Mouse (Mus musculus) heart, postnatal 36 days (tissue): ENCODE results near the gene Nrxn1. TPM values are rescaled to one million over a fixed set of nuclear protein-coding genes. Genes with fewer than 3 reads are reported as not detected.
"Not testable (repeated sequence)": the region's sequence is repeated elsewhere in the genome, so short reads cannot be mapped to it uniquely, and the experiment has no call there.

Experiments used
- DNase-seq, 2 experiments: peaks; one replicate each; pipeline ENCODE4 v3.0.0; 2021 to 2022
- intact Hi-C: fragments of 180-260 bp; cut with DNase I; formaldehyde crosslinking; loops from one replicate; pipeline ENCODE4 v1.15.1; 2025
- total RNA-seq, 2 experiments: library from RNA; stranded (reverse); gene quantifications; 2 replicates each; pipeline ENCODE4 v1.2.3; 2021

Nrxn1 gene
- total RNA-seq, 2 experiments from 2014 or later: 1.5 to 3.0 TPM

DNA sequence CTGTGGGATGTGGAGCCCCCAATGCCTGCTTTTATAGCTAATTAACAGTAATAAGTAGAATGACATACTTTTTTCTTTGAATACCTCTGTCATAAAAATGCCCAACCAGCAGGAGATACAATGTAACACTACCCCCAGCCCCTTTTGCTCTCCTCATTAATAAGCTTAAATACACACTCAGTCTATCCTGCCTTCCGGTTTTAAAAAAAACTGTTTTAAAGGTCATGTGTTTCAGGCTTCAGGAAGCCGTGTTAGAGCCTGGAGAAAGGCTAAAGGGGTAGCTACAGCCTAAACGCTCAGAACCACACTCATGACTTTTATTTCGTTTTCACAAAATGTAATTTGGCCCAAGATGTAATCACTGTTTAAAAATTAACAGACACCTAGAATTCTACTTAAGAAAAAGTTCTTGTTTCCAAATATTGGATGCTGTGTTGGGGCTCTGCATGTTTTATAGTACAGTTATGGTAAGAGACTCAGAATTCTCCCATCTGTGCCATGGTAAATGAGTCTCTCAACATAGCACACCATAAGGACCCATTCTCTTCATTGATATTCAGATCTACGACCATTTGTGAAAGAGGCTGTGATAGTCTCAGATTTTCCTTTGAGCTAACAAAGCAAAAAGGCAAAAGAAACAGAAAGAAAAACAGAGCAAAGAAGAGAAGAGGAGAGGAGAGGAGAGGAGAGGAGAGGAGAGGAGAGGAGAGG is 743.3 kb downstream of the Nrxn1 start:
- intact Hi-C loops: no loop called here
- DNase-seq: no peak

DNA sequence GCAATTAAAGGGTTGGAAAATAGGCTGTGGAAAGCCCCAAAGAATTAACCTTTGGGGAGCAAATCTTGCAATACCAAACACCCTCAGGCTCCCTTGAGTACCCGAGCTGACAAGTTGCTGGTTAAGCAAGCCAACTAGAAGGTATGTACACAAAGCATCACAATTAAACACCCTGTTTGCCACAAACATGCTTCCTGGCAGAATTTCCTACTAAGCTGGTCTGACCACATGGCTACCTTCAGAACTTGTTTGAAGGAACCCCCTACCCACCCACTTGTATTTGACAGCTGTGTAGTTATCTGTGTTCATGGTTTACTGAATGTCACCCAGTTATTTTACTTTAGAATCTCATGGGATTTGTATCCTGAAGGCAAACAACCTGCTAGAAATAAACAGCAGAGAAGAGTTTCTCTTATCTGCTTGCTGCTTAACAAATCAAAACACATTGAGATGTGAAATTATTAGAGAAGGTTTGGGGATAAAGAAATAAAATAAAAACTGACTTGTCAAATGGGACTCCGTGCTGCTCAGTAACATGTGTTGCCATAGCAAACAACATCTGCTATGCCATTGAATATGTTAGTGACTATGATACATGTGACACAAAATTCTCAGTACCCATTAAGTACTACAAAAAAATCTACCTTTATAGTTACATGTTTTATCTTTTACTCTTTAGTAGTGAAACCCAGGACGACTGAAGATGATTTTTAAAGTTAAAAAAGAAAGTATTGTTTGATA is 746.0 kb downstream of the Nrxn1 start:
- intact Hi-C loops: no loop called here
- no peak for DNase-seq

GRCm38 (mm10) chr17:90333445-90333844 is 759.4 kb downstream of the Nrxn1 start:
- intact Hi-C loops: no loop called here
- no peak for DNase-seq

- intact Hi-C loops: no loop called here
- no peak for DNase-seq
Observed at GRCm38 (mm10) chr17:90323674-90324073, 769.2 kb downstream of the Nrxn1 start.

DNA sequence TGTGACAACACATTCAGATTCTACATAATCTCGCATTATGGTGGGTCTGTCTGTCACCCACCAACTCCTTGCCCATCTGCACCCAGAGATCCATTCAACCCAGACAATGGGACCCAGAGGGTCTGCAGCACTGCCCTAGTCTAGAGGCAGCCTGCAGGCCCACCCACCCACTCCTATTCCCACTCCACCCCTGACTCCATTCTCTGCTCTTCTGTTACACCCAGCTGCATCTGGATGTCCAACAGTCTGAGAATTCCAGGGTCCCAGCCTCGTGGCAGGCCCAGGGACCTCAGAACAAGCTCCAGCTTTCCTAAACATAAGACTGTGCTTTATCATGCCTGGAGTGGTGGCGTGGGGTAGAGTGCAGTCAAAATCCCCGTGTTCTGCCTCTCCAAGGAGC is 820.6 kb downstream of the Nrxn1 start:
- DNase-seq: no peak
- intact Hi-C loops: no loop called here

DNA sequence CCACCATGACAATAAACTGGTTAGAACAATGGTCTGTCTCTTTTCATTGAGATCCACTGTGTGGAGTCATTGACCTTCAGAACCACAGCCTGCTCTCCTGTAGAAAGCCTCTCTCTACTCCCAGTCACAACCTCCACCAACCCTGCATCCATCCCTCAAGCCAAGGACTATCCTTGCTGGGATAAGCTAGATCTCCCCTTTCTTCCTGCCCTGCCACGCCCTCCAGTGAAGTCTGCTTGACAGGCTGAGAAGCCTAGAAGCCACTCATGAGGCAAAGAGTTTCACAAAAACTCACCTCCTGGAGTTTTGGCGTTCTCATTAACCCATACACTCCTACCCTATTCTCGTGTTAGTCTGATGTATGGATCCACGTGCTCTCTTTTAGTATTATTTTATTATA is 821.7 kb downstream of the Nrxn1 start:
- intact Hi-C loops: no loop called here
- DNase-seq: no peak

GRCm38 (mm10) chr17:90269143-90269542 is 823.7 kb downstream of the Nrxn1 start:
- intact Hi-C loops: no loop called here

DNA sequence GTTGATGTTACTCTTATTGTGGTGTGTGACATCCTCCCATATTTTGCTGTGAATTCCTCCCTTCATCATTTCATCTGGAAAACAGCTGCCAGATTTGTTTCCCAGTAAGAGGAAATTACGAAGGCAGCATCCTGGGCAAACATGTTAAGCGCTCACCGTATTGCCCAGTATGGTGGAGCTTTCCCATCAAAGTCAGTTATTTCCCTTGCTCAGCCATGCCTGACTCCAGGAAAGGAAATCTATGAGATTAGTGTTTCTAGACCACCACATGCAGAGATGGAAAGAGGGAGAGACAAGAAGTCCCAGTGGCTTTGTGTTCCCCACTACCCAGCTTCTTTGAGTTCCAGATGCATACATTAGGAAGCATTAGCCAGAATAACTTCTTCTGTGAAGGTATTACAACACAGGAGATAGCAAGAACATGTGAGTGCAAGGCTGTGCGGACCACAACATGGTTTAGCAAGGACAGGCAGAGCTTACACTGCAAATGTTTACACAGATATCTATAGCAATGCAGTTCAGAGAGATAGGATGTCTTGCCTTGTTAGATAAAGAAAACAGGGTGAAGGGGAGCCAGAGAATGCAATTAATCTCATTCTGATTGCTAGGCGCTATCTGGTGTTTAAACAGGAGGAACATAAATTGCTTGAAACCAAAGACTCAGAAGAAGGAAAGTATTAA is 839.3 kb downstream of the Nrxn1 start:
- DNase-seq: no peak
- intact Hi-C loops: no loop called here

More at GRCm38 (mm10) chr17:90269143-90269542, 823.7 kb downstream of the Nrxn1 start:
- DNase-seq: no peak

DNA sequence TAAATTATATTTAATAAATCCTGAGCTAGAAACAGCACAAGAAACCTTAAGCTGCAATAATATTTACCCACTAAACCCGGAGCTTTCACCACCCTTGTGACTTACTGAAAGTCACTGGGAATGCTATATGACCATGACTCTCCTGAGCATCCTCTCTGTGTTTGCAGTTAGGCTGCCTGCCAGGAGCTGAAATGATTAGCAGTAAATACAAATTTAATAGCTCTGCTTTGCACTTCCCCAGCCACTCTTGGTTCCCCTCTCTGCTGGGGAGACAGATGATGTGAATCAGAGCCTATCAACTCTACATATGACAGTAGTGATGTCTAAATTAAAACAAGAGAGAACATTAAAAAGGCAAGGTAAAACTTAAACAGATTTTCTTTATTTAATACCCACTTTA is 840.7 kb downstream of the Nrxn1 start:
- DNase-seq: no peak
- intact Hi-C loops: no loop called here

DNA sequence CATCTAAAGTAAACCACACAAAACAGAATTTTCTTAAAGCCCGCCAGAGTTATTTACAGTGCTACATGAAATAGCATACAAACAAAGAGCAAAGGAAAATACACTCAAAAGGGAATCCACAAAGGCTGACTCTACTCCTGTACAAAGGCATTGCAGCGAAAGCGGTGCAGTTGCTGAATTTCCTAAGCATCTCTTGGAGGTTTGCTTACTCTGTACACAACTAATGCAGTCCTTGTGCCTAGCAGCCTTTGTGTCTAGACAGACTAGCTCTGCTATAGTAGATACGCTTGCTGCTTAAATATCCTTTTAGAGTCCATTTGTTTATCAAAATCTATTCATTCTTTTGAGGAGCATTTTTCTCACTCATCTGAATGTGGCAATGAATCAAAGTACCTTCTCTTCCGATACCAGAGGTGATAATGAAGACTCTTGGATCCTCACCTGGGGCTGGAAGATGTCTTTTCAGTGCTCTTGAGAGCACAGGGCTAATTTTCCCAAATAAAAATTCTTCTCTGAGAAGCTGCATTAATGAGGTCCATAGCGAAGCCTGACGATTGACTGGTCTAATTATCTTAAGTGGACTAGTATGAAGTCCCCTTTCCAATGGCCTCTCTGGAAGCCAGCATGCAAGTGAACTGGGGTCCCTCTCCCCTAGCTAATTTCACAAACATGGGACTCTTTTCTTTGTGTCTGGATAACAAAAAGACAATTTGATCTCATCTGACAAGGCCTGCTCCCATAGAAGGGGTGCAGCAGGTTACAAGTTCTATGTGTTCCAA is 845.6 kb downstream of the Nrxn1 start:
- intact Hi-C loops: no loop called here

GRCm38 (mm10) chr17:90244339-90244738 is 848.5 kb downstream of the Nrxn1 start:
- no peak for DNase-seq
- intact Hi-C loops: no loop called here

More for the DNA sequence above, 845.6 kb downstream of the Nrxn1 start:
- DNase-seq: no peak

GRCm38 (mm10) chr17:90238964-90239363 is 853.9 kb downstream of the Nrxn1 start:
- intact Hi-C loops: no loop called here
- no peak for DNase-seq

GRCm38 (mm10) chr17:90238517-90238916 is 854.4 kb downstream of the Nrxn1 start:
- intact Hi-C loops: no loop called here
- DNase-seq: no peak

DNA sequence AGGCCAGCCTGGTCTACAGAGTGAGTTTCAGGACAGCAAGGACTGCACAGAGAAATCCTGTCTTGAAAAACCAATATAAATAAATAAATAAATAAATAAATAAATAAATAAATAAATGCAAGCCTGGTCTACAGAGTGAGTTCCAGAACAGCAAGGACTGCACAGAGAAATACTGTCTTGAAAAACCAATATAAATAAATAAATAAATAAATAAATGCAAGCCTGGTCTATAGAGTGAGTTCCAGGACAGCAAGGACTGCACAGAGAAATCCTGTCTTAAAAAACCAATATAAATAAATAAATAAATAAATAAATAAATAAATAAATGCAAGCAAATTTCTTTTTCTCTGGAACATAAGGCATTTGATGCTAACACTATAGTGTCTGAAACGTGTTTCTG is 857.2 kb downstream of the Nrxn1 start:
- DNase-seq, intact Hi-C loops: not testable (repeated sequence)

- DNase-seq: no peak
Observed at GRCm38 (mm10) chr17:90234806-90235205, 858.1 kb downstream of the Nrxn1 start.

GRCm38 (mm10) chr17:90208547-90208946 is 884.3 kb downstream of the Nrxn1 start:
- DNase-seq: no peak
- intact Hi-C loops: no loop called here

More at GRCm38 (mm10) chr17:90234806-90235205, 858.1 kb downstream of the Nrxn1 start:
- intact Hi-C loops: no loop called here

DNA sequence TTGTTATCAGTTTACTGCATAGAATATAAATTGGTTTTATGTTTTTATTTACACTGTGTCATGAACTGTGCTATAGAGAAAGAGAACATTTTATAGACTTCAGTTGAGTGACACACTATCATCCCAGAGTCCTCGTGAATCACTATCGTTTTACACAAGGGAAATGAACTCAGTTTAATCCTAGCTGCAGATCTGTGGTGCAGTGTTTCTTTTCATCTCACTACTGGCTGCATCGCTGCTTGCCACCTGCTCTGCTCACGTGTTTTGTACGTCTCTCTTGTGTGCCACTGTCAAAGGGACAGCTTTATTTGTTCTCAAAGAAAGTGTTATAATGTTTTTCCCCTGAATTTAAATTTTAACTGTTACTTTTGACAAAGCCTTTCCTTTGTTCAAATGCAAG is 885.3 kb downstream of the Nrxn1 start:
- intact Hi-C loops: no loop called here
- no peak for DNase-seq

- DNase-seq: no peak
- intact Hi-C loops: no loop called here
Observed at GRCm38 (mm10) chr17:90203993-90204392, 888.9 kb downstream of the Nrxn1 start.

- intact Hi-C loops: no loop called here
- DNase-seq: no peak
Observed at GRCm38 (mm10) chr17:90202785-90203184, 890.1 kb downstream of the Nrxn1 start.

- intact Hi-C loops: no loop called here
- DNase-seq: no peak
Observed at GRCm38 (mm10) chr17:90196772-90197171, 896.1 kb downstream of the Nrxn1 start.

- intact Hi-C loops: no loop called here
- DNase-seq: no peak
Observed at GRCm38 (mm10) chr17:90141602-90142001, 951.3 kb downstream of the Nrxn1 start.
